In the genomic region with DNA sequence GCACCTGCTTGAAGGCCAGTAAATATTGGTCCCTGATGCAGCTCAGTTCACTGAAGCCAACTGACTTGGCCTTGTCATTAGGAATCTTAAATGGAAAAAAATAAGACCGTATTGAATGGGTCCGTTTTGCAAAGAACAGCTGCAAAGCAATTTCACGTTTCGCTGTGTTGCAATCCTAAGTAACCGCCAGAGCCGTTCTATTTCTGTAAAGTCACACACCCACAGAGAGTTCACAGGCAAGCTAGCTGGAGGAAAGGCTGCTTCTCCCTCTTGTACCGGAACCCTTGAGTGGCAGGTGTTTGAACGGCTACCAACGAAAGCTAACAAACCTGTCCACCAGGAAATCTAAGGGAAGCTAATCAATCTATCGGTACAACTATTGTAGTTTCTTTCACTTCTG, we compare ENCODE assay signal across 10 mouse cellular contexts.
DNase-seq lines count a peak whose midpoint lies in the region; ATAC-seq lines count a peak whose summit lies in the region.
"Had no signal": no experiment of that assay in that cellular context is flagged by ENCODE, and none has a peak within 500 bp of the region (broad histone marks: within the 10 kb centered on the region; RNA-seq: fewer than 3 reads in every experiment).

No protein-coding gene starts in this region.

- peak; percentile 9 for DNase-seq in liver
- DNase-seq in liver, embryonic 11.5 days (ENCODE audit: low spot score), result no peak
- peak; percentile 11 for DNase-seq in gastrocnemius, adult 8-10 months (ENCODE audit: low spot score in 2 of 2)
- peak; percentile 33 for DNase-seq in right cerebral cortex, postnatal 25 days
- no peak for DNase-seq in forebrain, embryonic 11.5 days (ENCODE audit: low spot score)
- no peak for DNase-seq in kidney, postnatal 36 days

- WGBS in liver, embryonic 11.5 days, result 42% methylated on average over 10 of the region's 10 CpGs
- WGBS in liver, embryonic 12.5 days (ENCODE audit: insufficient replicate concordance), result 36% methylated on average over 10 of the region's 10 CpGs
- WGBS in forebrain, embryonic 11.5 days, result 91% methylated on average over 10 of the region's 10 CpGs
- 78% methylated on average over 10 of the region's 10 CpGs for WGBS in midbrain, embryonic 16.5 days

- H3K27ac ChIP-seq in liver, embryonic 11.5 days (ENCODE audit: low read depth, low read length), result no peak overlapping the region
- no peak overlapping the region for H3K27ac ChIP-seq in liver, embryonic 12.5 days
- no peak overlapping the region for H3K27ac ChIP-seq in forebrain, embryonic 11.5 days (ENCODE audit: low read depth, low read length)
- no peak overlapping the region for H3K27ac ChIP-seq in midbrain, embryonic 16.5 days (ENCODE audit: low read length)
- H3K27ac ChIP-seq: heart, adult 2 months; neural tube, embryonic 13.5 days had no signal

- no peaks in the 10 kb centered on the region for H3K27me3 ChIP-seq in liver, embryonic 11.5 days (replicated peaks; ENCODE audit: control insufficient read depth, insufficient read depth, low read length)
- no peaks in the 10 kb centered on the region for H3K27me3 ChIP-seq in liver, embryonic 12.5 days (replicated peaks)
- no peaks in the 10 kb centered on the region for H3K27me3 ChIP-seq in forebrain, embryonic 11.5 days (ENCODE audit: control insufficient read depth, insufficient read depth, low read length)
- H3K27me3 ChIP-seq in midbrain, embryonic 16.5 days (ENCODE audit: control insufficient read depth, insufficient read depth, low read depth, low read length), result no peaks in the 10 kb centered on the region
- H3K27me3 ChIP-seq: neural tube, embryonic 13.5 days had no signal

- no peaks in the 10 kb centered on the region for H3K4me1 ChIP-seq in liver, embryonic 11.5 days (replicated peaks; ENCODE audit: control insufficient read depth, insufficient read depth, low read length)
- H3K4me1 ChIP-seq in liver, embryonic 12.5 days, result no peaks in the 10 kb centered on the region
- no peaks in the 10 kb centered on the region for H3K4me1 ChIP-seq in forebrain, embryonic 11.5 days (replicated peaks; ENCODE audit: control insufficient read depth, insufficient read depth, low read length)
- H3K4me1 ChIP-seq in midbrain, embryonic 16.5 days (ENCODE audit: control insufficient read depth, insufficient read depth, low read length), result no peaks in the 10 kb centered on the region; the same call in 1 of the 2 replicates
- H3K4me1 ChIP-seq: neural tube, embryonic 13.5 days had no signal

- no peaks in the 10 kb centered on the region for H3K36me3 ChIP-seq in liver, embryonic 11.5 days (ENCODE audit: control insufficient read depth, insufficient read depth, low read length)
- no peaks in the 10 kb centered on the region for H3K36me3 ChIP-seq in liver, embryonic 12.5 days
- no peaks in the 10 kb centered on the region for H3K36me3 ChIP-seq in forebrain, embryonic 11.5 days (ENCODE audit: control insufficient read depth, insufficient read depth, low read length)
- H3K36me3 ChIP-seq in midbrain, embryonic 16.5 days (ENCODE audit: control insufficient read depth, insufficient read depth, low read length), result no peaks in the 10 kb centered on the region
- H3K36me3 ChIP-seq: neural tube, embryonic 13.5 days had no signal

- H3K9me3 ChIP-seq in liver, embryonic 11.5 days (ENCODE audit: control insufficient read depth, low read length), result no peaks in the 10 kb centered on the region
- no peaks in the 10 kb centered on the region for H3K9me3 ChIP-seq in liver, embryonic 12.5 days (replicated peaks)
- no peaks in the 10 kb centered on the region for H3K9me3 ChIP-seq in forebrain, embryonic 11.5 days (ENCODE audit: control insufficient read depth, low read length)
- H3K9me3 ChIP-seq in midbrain, embryonic 16.5 days (replicated peaks; ENCODE audit: control insufficient read depth, low read length, poor library complexity, severe bottlenecking), result no peaks in the 10 kb centered on the region; the same call in 1 of the 2 replicates
- H3K9me3 ChIP-seq: neural tube, embryonic 13.5 days had no signal

- ATAC-seq in liver, embryonic 11.5 days (replicated peaks; ENCODE audit: low FRiP score), result no peak
- ATAC-seq in liver, embryonic 12.5 days, result no peak
- ATAC-seq in forebrain, embryonic 11.5 days (replicated peaks; ENCODE audit: low FRiP score), result no peak
- no peak for ATAC-seq in midbrain, embryonic 16.5 days

- H3K4me2 ChIP-seq in liver, embryonic 11.5 days, result no peak overlapping the region
- H3K4me2 ChIP-seq in liver, embryonic 12.5 days, result 0 out of 2 replicates have a peak overlapping the region, but pooled peaks have one; percentile 6
- H3K4me2 ChIP-seq in forebrain, embryonic 11.5 days (ENCODE audit: low read depth, low read length, severe bottlenecking), result no peak overlapping the region
- no peak overlapping the region for H3K4me2 ChIP-seq in midbrain, embryonic 16.5 days (ENCODE audit: low read length)
- H3K4me2 ChIP-seq: neural tube, embryonic 13.5 days had no signal

- no peak overlapping the region for H3K4me3 ChIP-seq in liver, embryonic 11.5 days (ENCODE audit: low read depth, low read length)
- no peak overlapping the region for H3K4me3 ChIP-seq in liver, embryonic 12.5 days
- no peak overlapping the region for H3K4me3 ChIP-seq in forebrain, embryonic 11.5 days (ENCODE audit: low read depth, low read length)
- no peak overlapping the region for H3K4me3 ChIP-seq in midbrain, embryonic 16.5 days (ENCODE audit: low read depth, low read length)
- H3K4me3 ChIP-seq: heart, adult 2 months; neural tube, embryonic 13.5 days had no signal

- H3K9ac ChIP-seq in liver, embryonic 11.5 days (ENCODE audit: low read depth, low read length), result no peak overlapping the region
- no peak overlapping the region for H3K9ac ChIP-seq in liver, embryonic 12.5 days
- no peak overlapping the region for H3K9ac ChIP-seq in forebrain, embryonic 11.5 days (ENCODE audit: low read length)
- H3K9ac ChIP-seq in midbrain, embryonic 16.5 days (ENCODE audit: low read depth, low read length), result no peak overlapping the region
- H3K9ac ChIP-seq: neural tube, embryonic 13.5 days had no signal

Comparison
In these comparisons a context has a peak if more than half of its experiments do, and no peak if none do; other contexts are left out.
1. DNase-seq: peak in liver (single experiment), gastrocnemius, adult 8-10 months (2 of 2) and right cerebral cortex, postnatal 25 days (single experiment); none in liver, embryonic 11.5 days (single experiment), forebrain, embryonic 11.5 days (single experiment) and kidney, postnatal 36 days (0 of 2).